Mouse (Mus musculus): ENCODE results near the gene Cks1b.
A peak's percentile ranks its signal among the peaks of the same experiment; 100 is the strongest.
"Not testable (repeated sequence)": the region's sequence is repeated elsewhere in the genome, so short reads cannot be mapped to it uniquely, and the experiment has no call there.

Gene Cks1b

GRCm38 (mm10) chr3:89418170-89418860 lies at the start of gene Cks1b, which contains the start of gene Shc1:
Cks1b (minus strand) TSS chr3:89418383.
Shc1 (plus strand) TSS chr3:89418443.
- peak; percentile 87 for ATAC-seq (ENCODE audit: low TSS enrichment)

DNA sequence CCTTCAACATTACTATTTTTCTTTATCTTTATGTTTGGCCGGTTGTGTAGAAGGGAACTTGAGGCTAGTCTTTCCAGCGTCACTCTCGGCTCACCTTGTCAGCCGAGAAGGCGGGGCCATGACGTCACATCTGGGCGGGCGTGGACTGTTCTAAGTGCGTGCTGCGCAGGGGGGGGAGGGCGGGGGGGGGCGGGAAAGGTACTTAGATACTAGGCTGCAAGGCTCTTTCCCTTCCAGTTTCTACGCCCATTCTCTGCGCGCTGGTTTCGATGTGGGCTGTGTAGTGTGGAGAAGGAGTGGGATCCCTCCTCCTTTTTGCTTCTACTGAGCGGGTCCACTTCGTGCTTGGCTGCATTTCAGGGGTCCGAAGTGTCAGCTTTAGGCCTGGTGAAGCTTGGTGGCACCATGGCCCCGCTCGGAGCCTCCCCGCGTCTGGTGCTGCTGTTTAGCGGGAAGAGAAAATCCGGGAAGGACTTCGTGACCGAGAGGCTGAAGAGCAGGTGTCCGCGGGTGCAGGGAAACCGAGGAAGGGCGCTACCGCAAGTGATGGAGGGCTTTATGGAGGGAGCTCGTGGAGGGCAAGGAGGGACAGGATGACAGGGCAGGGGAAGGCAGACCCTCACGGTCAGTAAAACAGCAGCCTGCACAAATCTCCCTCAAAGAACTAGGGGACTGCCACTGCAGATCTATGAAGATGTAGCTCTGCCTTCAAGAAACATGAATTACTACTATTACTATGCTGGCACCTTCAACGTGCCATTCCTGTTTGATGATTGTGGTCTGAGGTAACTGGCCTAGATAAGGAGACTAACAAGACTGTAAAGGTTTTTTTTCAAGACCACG lies 41.0 kb upstream of the Cks1b start:
- peak; percentile 62 for ATAC-seq (ENCODE audit: low TSS enrichment)

- peak; percentile 56; the same call in 1 of the 2 replicates for ATAC-seq (ENCODE audit: low TSS enrichment)
Measured at GRCm38 (mm10) chr3:89458372-89458964, 40.3 kb upstream of the Cks1b start.

DNA sequence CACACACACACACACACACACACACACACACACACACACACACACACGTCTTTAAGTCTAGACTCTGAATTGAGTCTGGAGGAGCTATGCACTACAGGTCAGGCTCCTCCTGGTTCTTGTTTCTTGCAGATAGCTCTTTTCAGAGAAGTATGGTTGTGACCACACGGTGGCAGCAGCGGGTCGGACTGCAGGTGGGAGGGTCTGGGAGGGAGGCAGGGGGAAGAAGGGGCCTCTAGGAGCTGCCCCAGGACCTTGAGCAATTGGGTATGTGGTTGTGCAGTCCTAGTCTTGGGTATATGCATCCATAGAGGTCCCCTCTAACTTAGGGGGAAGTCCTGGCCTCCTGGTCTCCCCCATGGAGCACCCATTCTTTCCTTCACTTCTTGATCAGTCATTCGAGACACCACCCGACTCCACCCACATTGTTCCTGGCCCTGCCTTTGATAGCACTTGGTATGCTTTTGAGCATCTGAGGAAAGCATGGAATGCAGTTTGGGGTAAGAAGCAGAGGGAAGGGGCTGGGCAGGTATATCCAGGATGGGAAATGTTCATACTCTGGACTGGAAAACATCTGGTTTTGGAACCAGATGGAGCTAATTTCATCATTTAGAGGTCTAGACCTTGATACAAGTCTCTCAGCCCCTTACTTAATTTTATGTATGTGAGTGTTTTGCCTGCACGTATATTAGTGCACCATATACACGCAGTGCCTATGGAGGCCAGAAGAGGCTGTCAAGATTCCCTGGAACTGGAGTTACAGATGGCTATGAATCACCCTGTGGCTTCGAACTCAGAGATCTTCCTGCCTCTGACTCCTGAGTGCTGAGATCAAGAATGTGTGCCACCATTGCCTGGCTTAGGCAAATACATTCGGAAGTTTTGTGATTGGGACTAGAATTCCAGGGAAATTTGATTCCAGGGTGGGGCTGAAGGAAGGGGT lies 38.8 kb upstream of the Cks1b start:
- peak; percentile 36; the same call in 1 of the 2 replicates for ATAC-seq (ENCODE audit: low TSS enrichment)

- no peak for ATAC-seq (ENCODE audit: low TSS enrichment)
Measured at GRCm38 (mm10) chr3:89455786-89456285, 37.7 kb upstream of the Cks1b start.

DNA sequence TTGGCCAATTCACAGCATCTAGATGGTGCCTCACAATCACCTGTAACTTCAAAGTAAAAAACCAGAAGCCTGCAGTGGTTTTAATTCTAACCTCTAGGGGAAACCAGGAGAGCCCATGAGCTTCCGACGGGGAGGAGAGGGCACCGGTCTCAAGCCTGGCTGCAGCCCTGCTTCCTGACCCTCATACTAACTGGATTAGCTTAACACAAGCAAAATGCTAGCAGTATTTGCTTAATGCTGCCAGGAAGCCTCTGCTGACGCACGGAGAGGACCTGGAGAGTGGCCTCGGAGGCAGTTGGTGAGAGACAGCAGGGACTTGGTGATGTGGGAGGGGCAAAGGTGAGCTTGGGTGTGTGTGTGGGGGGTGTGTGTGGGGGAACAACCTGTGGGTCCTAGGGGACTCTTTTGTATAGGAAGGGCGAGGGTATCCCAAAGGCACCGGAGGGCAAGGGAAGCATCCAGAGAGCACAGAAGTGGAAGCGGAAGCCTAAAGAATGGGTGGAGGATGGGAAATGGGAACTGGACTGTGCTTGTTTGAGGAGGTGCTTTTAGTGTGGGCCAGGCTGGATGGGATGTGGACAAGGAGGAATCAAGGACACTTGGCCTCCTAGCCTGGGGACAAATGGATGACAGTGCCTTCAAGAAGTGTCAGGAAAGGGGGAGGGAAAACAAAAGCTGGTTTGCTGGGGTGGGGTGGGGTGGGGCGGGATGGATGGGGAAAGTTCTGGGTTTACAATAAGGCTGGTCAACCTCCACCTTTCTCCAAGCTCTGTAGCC lies 36.4 kb upstream of the Cks1b start, which contains the start of gene Pmvk:
TSS of gene Pmvk (plus strand) at position 141 of the 777 bp plus-strand sequence.
- ATAC-seq (ENCODE audit: low TSS enrichment): no peak

GRCm38 (mm10) chr3:89451916-89452315 lies 33.7 kb upstream of the Cks1b start:
- no peak for ATAC-seq (ENCODE audit: low TSS enrichment)

DNA sequence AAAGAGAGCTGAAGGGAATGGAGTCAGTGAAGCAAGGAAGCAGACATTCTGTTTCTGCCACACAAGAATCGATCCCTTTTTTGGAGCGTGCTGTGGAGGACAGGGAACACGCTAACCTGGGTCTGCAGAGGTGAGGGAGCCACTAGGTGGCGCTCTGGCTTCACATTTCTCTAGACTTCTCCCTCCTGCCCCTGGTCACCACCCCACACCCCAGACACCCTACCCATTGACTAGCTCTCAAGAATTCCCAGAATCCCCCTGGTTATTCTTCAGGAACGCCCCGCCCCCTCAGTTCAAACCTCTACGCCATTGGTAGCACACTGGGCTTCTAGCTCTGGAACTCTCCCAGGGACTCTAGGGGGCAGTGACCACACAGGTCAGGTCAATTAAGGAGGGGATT lies 31.4 kb upstream of the Cks1b start:
- ATAC-seq (ENCODE audit: low TSS enrichment): peak; percentile 86

DNA sequence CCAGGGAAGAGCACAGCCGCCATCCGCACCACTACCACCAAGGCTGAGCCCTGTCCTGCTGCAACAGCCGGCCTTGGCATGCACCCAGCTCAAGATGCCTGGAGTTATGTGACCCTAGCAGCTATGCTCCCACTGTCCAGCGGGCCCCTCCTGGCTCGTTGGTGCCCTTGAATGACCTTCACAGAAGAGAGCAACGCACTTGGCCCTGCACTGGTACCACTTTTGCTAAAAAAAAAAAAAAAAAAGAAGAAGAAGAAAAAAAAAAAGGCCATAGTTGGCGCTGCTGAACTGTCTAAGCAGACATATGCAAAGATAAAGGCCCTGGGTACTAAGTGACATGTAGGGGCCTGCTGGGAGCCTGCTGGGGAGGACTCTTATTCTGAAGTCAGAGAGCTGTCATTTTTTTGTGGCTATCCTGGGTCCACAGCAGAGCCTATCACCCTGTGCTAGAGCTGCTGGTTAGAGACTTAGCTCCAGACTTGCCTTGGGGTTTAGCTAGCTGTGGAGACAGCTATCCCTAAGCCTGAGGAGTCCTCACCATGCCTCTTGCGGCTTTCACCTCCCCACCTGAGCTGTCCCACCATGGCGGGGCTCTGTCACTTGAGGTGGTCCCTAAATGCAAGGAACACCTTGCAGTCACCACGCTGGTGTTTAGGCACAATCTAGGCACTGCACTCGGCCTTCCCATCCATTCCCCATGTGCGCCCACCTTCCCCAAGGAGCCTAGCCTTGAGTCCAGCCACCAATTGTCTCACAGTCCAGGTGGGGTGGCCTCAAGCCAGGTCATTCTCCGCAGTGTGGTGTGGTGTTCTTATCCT lies 30.7 kb upstream of the Cks1b start:
- ATAC-seq (ENCODE audit: low TSS enrichment): no peak

DNA sequence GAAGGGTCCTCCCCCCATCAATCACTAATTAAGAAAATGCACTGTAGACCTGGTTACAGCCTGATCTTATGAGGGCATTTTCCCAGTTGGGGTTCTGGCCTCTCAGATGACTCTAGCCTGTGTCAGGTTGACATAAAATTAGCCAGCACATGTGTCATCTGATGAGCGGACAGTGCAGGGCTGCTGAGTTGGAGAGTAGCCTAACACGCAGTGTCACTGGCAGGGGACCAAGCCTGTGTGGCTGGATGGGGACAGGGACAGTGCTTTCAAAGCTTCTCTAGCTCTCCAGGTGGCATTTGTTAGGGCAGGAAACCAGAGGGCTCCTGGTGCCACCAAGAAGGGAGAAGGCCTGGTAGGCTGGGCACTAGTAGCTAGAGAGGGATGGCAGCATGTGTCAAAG lies 22.5 kb upstream of the Cks1b start:
- no peak for ATAC-seq (ENCODE audit: low TSS enrichment)

- peak; percentile 18; the same call in 1 of the 2 replicates for ATAC-seq (ENCODE audit: low TSS enrichment)
Measured at GRCm38 (mm10) chr3:89437269-89437668, 19.1 kb upstream of the Cks1b start.

- ATAC-seq (ENCODE audit: low TSS enrichment): 0 out of 2 replicates have a peak, but pooled peaks have one; percentile 20
Measured at GRCm38 (mm10) chr3:89436176-89437113, 18.3 kb upstream of the Cks1b start, which contains the start of gene Pbxip1. Pbxip1 (plus strand) TSS chr3:89436706.

DNA sequence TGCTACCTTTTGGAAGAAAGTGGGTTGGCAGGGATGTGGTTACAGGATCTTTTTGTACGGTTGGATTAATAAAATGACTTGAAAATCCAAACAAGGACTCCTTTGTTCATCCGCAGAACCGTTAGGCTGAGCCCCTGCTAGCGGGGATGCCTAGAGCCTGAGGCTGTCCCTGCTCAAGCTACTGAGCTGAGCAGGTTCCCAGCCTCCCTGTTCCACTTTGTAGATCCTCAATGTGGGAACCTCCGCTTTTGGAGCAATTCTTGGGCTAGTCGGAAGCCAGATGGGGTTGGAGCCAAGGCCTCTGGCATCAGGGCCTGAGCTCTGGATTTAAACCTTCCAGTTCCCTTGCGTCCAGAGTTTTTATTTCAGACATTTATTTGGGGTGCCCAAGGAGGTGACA lies 16.9 kb upstream of the Cks1b start:
- ATAC-seq (ENCODE audit: low TSS enrichment): no peak

- ATAC-seq (ENCODE audit: low TSS enrichment): no peak
Measured at GRCm38 (mm10) chr3:89434532-89434931, 16.3 kb upstream of the Cks1b start.

GRCm38 (mm10) chr3:89432606-89433005 lies 14.4 kb upstream of the Cks1b start:
- ATAC-seq (ENCODE audit: low TSS enrichment): no peak

DNA sequence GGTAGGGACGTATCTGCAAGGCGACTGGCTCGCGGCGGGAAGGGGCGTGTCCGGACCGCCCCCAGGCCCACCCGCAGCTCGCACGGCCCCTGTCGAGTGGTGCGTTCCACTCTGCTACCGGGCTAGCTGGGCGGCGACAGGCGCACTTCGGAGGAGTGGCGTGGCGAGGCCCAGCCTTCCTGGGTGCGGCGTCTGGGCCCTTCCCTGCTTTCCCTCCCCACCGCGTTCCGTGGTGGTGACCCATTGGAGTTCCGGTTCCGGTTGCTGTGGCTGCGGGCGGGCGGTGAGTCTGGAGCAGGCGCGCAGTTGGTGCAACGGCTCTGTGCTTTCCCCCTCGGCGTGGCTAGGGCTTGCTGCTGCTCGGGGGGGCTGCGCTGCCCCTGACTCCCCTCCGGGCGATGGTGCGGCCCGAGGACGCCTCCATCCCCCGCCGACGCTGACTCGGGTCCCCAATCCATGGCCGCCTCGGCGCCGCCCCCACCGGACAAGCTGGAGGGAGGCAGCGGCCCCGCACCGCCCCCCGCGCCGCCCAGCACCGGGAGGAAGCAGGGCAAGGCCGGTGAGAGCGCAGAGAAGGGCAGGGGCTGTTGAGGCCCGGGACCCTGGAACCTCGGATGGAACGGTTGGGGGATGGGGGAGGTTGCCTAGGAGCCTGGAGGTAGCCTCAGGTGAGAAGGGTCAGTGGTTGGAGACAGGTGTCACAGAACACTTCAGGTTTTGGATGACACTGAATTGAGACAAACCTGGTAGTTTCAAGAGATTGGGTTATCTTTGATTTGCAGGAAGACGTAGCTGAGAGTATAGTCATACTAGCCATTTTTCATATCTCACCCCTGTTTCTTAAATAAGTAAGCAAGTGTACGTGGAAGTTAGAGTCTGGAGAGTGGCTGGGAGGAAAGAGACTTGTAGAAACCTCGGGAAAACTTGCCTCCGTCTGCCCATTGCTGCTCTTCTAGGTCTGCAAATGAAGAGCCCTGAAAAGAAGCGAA lies 12.3 kb upstream of the Cks1b start, which contains the start of gene Pygo2:
TSS of gene Pygo2 (plus strand) at position 44 of the 989 bp plus-strand sequence.
- ATAC-seq (ENCODE audit: low TSS enrichment): peak; percentile 98

- not testable (repeated sequence) for ATAC-seq (ENCODE audit: low TSS enrichment)
Measured at GRCm38 (mm10) chr3:89429021-89429420, 10.8 kb upstream of the Cks1b start.

Measured in frontal cortex, adult (tissue).